Mouse (Mus musculus) neutrophil, adult 59 days (primary cell): ENCODE data around the gene Gm20830. TPM values are rescaled to one million over a fixed set of nuclear protein-coding genes. Genes with fewer than 3 reads are reported as not detected.

Experiments used
- total RNA-seq, 2 experiments: library from RNA; stranded (reverse); gene quantifications; 1 replicate in 1 of 2; 2 replicates in 1 of 2; pipeline ENCODE4 v1.2.4; 2023

The Gm20830 gene
- total RNA-seq = not detected

GRCm38 (mm10) chrY:6918182-6918581, at the start of gene Gm20830:
Gm20830 (minus strand) TSS chrY:6918282.

Other genes starting within 250 kb of the Gm20830 start
- not detected for gene Gm21719, start 235.4 kb downstream of the Gm20830 start, total RNA-seq